Mouse (Mus musculus) lung, postnatal 14 days (tissue): ENCODE measurements around the gene 9430015G10Rik.
"Not testable (repeated sequence)": the region's sequence is repeated elsewhere in the genome, so short reads cannot be mapped to it uniquely, and the experiment has no call there.

ENCODE experiments used
- DNase-seq: peaks from one replicate; pipeline ENCODE4 v3.0.0; 2021

9430015G10Rik gene

DNA sequence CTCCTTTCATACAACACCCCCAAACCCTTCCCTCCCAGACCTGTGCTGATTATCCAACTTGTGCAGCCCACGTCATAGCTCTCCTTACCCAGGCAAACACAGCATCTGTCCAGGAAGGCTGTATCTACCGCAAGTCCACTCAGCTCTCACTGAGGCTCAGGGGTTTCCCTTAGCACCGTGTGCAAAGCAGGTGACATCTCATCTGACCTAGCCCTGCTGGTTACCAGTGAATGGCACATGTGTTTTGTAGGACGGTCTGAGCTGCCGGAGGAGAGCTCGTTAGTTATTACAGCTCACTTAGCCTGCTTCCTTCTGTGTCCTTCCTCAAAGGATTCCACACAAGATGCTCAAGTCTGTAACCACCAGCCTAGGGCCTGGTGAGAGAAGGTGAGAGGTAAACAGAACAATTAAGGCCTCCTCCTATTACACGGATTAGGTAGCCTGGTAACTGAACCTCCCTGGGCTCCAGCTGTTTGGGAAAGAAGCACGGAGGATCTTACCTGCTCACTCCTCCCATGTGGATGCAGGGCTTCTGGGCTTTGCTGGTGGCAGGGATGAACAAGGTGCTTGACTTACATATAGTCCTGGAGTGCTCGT is 11.9 kb upstream of the 9430015G10Rik start:
- DNase-seq = no peak

DNA sequence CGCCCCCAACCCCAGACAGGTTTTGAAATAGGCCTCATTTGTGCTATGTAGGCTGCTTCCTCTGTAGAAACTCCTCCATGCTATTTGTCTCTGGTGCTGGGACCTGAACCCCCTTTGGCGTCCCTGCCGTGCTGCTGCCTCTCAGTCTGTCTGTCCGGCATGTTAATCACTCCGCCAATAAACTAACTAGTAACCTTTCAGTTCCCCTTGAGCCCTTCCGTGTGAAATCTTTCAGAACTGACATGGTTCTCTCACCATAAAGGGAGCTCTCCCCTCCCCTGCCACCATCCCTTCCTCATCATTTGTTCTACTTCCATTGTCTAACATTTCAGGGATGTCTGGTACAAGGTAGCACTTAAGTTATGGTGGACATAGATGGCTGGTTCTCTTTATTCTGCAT is 10.4 kb upstream of the 9430015G10Rik start:
- DNase-seq = no peak

DNA sequence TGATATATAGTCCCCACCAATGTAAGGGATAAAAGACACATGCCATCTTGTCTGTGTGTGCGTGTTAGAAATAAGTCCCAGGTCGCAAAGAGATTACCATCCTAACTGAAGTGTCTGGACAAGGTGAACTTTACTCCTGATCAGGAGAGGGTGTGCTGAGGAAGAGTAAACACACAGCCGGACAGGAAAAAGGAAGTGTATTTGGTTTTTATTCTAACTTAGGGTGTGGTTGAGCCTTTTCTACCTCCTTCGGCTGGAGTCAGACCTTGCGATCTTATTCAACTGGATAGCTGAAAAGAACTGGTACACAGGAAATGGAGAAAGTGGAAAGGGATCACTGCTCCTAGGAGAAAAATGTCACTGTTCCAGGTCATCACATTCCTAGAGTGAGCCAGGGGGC is 9.3 kb upstream of the 9430015G10Rik start:
- no peak for DNase-seq

DNA sequence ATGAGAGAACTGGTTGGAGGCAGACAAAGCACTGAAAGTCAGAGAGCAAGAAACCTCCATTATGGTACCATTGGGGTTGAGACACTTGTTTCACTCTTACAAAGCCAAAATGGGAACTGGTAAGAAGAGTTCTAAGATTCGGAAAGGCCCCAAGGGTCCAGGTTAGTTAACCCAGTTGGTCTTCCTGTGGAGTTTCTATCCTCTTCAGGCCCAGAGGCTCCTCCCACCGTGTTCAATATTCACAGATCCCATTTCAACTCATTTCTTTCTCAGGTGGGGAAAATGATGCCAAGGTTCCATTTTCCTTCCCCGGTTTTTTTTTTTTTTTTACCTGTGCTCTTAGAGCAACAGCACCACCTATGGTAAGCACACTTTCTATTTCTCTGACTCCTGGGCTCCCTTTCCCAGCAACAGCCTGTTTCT is 8.3 kb upstream of the 9430015G10Rik start:
- DNase-seq = peak; percentile 6

DNA sequence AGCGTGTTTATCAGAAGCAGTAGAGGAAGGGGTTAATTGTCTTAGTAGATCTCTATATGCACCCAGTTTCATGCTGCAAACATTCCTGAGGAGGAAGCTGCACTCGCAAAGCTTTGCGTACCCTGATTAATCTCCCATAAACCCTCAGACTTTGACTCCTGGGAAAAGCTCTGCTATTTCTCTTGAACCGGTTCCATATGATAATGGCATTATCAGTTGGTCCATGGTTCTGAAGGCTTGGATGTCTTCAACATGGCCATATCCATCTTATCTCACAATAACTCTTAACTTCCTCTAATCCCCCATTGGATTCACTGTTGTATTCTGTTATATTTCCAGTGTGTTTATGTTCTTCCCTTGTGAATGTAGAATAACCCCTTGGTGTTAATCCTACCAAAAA is 6.4 kb upstream of the 9430015G10Rik start:
- no peak for DNase-seq

DNA sequence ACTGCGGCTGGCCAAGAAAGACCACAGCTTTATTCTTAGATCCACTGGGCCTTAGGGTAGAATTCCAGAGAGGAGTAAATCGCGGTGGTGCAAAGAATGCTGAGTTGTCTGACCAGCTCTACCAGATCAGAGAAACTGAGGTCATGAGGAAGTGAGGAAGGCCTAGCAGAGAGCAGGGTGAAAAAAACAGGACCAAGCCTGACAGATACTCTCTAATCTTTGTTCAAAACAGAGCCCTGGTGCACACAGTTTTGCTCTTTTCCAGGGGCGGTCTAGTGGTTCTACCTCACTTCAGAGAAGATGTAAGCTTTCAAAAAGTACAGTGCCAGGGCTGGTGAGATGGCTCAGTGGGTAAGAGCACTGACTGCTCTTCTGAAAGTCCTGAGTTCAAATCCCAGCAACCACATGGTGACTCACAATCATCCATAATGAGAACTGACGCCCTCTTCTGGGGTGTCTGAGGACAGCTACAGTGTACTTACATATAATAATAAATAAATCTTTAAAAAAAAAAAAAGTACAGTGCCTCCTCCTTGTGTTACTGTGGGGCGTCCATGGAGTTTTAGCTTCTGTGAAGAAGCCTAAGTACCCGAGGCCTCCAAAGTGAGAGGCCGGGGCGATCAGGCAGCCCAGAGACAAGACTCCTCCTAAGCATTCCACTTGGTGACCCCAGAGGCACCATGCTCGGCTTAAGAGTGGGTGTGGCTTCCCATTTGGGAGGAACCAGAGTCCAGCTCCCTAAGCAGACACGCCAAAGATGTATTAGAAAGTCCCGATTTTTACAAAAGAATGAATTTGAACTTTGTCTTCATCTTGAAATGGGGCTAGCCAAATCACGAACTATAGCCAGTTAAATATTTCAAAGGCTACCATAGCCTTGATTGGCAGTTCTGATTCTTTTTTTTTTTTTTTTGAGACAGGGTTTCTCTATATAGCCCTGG is 906 bp upstream of the 9430015G10Rik start:
- DNase-seq = peak; percentile 65

DNA sequence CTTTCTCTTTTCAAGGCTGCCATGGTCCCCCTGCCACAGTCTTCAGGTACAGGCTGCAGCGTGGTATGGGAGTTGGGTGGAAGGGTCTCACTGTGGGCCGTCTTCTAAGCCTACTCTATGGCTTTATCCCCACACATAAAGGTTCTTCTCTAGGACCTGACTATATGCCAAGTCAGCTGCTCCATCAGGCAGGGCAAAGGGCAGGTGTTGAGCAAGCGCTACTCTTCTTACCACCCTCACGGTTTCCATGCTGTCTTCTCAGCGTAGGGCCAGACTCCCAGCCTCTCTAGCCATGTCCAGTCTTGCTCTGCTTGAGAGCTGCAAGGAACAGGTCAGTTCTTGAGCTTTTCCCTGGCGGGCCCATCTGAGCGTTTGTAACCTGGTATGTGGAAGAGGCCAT is 14.3 kb downstream of the 9430015G10Rik start:
- DNase-seq = no peak

DNA sequence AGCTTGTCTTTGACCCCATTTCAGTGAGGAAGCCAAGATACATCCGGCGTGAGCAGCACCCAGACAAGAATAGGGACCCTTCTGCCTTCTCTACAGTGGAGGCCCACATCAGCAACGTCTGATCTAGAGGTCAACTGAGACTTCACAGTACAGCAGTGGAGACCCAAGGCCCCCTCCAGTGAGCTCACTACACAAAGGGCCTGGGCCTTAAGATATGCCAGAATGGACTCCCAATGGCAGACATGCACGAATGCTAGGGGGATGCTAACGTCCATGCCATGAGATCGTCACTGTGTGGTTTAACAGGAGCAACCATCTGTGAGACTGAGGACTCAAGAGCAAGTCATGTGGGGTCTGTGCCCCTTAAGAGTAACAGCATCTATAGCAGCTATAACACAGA is 15.6 kb downstream of the 9430015G10Rik start:
- DNase-seq = no peak

DNA sequence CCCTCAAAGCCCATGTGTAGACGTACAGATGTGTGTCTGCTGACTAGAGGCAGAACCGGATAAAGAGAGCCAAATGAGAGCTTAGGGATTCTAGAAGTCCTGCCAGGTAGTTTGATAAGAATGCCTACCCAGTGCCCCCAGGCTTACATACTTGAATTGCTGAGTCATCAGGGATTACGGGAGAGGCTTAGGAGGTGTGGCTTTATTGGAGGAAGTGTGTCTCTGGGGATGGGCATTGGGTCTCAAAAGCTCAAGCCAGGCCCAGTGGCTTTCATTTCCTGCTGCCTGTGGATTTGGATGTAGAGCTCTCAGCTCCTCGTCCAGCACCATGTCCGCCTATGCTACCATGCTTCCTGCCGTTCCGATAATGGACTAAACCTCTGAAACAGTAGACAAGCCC is 17.1 kb downstream of the 9430015G10Rik start:
- no peak for DNase-seq

DNA sequence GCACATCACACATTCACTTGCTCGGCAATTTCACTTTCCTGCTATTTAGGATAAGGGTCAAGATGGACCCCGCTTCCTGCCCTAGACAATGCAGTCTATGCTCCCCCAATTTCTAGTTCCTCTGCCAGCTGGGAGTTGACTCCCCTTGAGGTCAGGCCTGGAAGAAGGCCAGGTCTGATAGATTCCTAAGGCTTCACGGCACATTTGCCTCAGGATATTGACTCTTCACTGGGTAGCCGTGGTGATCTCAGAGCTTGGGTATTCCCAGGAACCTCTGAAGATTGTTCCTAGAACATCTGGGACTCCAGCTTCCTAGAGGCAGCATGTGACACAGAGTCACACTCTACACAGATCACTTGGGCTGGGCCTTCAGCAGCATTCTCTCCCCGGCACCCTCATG is 19.0 kb downstream of the 9430015G10Rik start:
- DNase-seq = no peak

DNA sequence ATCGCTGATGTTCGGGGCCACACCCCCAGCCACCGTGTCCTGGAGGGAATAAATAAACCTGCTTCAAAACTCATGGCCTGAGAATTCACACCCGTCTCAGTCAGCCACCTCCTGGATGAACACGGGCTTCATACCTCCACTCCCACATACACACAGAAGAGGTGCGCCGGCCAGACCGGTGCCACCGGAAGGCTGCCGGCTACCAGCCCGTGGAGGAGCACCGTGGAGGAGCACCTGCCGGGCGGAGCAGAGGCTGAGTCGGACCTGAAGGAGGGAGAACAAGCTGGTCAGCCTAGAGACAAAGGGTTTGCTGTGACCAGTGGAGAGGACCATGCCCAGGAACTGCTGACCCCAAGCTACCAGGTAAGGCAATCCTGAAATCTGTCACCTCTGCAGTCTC is 20.7 kb downstream of the 9430015G10Rik start, which contains the start of gene Rnf223:
Gene Rnf223 (plus strand): TSS at position 78 of the 400 bp plus-strand sequence.
- no peak for DNase-seq

DNA sequence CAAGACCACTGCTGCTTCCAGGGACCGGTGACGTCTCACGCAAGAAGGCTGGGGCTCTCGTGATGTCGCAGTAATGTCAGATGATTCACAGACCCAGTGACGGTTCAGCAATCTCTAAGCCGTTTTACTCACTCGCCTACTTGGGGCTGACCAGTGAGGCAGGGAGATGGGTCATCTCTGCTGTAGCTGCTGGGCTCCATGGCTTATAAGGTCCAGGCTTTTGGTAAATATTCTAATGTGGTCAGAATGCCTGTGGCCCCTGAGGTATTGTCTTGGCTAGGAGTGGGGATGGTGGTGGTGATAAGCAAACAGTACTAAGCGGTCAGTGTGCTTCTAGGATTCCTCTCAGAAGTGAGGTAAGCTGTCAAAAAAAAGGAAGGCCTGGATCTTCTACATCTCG is 21.2 kb downstream of the 9430015G10Rik start:
- DNase-seq = no peak

DNA sequence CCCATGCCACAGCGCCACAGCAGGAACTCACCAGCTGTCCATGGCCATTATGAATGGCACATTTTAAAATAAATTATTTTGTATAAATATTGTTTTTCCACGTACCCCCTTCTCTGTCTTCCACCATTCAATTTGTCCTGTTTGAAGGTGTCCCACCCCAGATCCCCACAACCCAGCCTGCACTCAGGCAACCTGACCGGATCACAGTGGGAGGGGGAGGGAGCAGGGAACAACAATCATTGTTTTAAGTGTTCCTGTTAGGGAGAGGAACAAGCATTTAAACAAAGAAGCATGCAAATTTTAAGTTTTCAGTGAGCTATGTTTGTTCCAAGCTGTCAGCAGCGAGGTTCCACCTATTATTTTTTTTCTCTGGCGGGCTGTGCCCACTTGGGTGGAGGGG is 23.6 kb downstream of the 9430015G10Rik start:
- DNase-seq = no peak

DNA sequence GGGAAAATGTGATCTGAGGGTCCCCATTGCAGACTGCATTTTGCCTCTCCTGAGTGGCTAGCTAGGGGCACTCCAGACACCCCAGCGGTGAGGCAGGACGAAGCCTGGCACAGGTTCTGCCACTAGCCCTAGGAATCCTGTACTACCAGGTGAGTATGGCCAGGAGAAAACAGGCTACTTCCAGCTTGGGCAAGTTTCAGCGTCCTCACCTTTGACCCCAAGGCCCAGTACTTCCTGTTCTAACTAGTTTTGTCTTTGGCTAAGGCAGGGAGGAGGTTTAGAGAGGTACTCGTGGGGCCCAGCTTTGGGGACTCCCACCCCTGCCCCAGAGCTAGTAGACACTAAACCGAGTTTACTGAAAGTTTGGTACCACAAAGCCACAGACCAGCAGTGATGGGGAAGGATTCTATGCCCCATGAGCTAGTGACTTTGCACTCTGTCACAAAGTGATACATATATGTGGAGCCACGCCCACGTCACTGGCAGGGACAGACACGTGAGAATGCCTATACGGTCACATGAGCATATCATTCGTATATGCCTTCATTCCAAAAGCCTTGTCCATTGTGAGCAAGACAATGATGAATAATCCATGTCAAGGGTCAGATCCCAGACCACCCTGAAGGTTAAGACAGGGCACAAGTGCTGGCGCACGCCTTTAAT is 24.3 kb downstream of the 9430015G10Rik start:
- no peak for DNase-seq

DNA sequence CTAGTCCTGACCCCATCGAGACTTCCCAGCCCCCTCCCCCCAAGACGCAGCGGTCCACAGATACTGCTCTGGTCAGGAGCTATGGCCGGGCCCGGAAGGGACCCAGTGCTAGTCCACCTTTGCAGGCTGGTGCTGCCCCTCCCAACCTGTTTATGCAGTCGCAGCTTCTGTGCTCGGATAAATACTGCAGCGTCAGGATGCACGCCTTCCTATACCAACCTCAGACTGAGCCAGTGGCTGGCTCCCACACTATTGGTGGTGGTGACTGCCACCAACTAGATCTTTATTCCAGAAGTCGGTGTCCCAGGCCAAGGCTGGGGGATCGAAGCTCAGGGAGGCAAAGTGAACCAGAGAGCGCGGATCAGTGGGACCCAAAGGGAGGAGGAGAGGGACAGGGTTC is 25.3 kb downstream of the 9430015G10Rik start:
- no peak for DNase-seq

DNA sequence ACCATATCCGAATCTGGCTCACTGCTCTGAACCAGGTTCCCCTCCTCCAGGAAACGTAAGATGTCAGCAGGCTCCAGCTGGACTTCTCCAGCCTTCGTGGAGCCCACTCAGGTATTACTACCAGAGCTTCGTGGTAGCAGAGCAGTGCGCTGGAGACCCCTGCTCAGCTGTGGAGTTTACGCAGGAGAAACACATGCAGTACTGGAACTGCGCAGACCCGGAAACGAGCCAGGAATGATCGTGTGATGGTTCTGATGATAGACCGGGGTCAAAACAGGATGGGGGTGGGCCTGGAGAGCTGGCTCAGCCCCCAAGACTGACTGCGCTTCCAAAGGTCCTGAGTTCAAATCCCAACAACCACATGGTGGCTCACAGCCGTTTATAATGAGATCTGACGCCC is 26.0 kb downstream of the 9430015G10Rik start:
- DNase-seq = no peak

DNA sequence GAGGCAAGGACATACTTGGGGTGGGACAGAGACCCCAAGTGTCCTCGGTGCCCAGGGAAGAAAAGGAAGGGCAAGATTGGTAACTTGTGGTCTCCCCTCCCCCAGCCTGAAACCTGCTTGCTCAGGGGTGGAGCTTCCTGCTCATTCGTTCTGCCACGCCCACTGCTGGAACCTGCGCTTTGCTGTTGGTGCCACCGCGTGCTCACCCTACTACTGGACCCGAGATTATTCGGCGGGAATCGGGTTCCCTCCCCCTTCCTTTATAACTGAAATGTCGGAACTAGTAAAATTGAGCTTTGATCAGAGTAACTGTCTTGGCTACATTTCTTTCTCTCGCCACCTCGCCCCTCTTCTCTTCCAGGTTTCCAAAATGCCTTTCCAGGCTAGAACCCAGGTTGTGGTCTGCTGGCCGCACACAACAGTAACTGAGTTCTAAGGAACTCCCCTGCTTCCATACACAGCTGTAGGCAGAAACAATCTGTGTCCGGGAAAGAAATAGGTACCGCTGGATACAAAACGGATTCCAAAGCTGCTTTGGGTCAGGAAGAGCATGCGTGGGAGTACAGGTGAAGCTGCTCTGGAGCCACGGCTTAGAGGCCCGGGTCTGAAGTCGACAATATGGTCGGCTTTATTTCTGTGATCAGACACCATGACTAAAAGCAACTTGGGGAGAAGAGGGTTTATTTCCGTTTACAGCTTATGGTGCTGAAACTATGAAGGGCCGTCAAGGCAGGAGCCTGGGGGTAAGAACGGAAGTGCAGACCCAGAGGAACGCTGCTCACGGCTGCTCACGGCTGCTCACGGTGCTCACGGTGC is 26.7 kb downstream of the 9430015G10Rik start:
- DNase-seq = no peak

DNA sequence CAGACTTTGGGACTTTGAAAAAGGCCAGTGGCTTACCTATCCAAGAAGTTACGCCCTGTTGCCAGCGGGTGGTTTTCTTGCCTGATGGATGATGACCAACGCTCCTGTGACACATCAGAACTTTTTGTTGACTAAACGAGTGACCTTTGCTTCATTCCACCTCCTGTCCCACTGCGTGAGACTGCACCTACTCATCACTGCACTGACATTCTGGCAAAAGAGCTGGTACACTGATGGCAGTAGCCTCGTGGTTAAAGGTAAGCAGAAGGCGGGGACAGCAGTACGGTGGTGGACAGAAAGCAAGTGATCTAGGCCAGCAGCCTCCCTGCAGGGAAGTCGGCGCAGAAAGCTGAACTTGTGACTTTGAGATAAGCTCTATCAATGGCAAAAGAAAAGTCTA is 41.1 kb downstream of the 9430015G10Rik start:
- DNase-seq = not testable (repeated sequence)

DNA sequence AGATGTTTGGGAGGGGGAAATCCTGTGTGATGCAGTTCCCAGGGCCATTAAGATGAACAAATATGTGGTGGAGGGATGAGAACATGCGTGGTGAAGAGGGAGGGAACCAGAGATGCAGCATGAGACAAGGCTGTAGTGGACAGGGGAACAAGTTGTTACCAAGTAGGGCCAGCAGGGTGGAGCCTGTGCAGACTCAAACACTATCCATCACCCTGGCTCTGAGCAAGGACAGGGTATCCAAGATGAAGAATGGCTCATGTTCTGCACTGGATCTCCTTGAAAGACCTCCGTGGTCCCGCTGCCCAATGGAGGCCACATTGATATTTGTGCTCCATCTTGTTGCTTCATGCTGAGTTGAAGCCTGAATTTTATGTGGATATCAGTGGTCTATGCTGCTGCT is 45.0 kb downstream of the 9430015G10Rik start:
- DNase-seq = no peak

DNA sequence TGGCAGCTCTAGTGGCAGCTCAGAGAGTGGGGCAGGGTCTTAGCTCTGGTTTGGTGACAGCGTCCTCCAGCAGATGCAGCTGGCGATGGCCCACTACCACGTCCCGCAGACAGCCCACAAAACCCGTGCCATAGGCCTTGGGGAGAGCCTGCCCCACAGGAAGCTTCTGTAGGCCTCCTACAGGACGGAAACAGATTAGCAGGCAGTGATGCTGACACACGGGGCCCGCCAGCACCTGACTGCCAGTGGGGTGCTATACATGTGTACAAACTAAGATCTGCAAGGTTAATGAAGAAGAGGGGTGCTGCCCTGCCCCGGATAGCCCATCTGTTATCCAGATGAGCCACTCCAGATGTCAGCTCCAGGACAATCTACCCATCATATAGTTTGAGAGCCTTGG is 56.7 kb downstream of the 9430015G10Rik start:
- no peak for DNase-seq

DNA sequence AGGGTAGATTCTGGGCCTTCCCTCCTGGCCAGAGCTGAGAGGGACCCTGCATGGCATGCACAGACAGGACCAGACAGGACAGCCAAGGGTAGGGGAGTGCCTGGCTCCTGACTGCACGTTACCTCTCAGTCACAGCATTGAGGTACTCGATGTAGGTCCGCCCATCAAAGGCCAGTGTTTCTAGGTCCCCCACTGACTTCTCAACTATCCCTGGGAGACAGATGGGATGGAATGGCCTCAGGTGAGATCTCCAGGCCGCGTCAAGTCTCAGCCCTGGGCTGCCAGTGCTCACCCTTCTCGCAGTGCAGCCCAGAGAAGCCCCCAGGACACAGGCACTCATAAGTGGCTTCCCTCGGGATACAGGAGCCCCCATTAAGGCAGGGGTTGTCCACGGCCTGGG is 58.8 kb downstream of the 9430015G10Rik start:
- no peak for DNase-seq

DNA sequence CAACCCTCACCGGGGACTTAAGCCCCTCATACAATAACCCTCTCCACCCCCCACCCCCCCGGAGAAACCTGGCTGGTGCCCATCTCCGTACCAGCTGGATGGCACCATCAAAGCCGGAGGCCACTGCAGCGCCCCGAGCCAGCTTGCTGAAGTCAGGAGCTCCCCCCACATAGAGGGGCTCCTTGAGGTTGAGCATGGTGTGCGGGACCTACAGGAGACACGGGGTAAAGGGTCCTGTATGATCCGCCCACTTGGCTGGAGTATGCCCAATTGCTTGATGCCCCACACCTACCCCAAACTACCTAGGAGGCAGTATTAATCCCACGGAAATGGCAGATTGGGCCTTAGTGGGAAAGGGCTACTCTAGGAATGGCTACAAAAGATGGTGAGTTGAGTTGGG is 59.3 kb downstream of the 9430015G10Rik start:
- DNase-seq = no peak

DNA sequence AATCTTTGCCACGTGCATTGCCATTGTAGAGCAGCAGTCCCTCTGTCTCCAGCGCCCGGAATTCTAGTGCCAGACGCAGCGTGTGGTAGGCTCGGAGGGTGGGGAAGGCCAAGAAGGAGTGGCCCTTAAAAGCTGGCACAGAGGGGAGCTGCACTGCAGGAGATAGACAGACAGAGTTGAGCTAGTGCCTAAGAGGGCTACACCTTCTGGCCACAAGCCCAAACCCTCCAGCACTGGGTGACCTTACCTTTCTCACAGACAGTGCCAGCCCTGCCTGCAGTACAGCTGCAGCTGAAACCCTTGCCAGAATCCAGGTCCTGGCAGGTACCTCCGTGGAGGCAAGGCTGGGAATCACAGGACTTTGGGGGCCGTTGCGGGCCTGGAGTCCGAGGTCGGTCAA is 62.0 kb downstream of the 9430015G10Rik start:
- DNase-seq = no peak
